Mouse (Mus musculus): ENCODE results near the gene Secisbp2.
"Not testable (repeated sequence)": the region's sequence is repeated elsewhere in the genome, so short reads cannot be mapped to it uniquely, and the experiment has no call there.

The Secisbp2 gene

DNA sequence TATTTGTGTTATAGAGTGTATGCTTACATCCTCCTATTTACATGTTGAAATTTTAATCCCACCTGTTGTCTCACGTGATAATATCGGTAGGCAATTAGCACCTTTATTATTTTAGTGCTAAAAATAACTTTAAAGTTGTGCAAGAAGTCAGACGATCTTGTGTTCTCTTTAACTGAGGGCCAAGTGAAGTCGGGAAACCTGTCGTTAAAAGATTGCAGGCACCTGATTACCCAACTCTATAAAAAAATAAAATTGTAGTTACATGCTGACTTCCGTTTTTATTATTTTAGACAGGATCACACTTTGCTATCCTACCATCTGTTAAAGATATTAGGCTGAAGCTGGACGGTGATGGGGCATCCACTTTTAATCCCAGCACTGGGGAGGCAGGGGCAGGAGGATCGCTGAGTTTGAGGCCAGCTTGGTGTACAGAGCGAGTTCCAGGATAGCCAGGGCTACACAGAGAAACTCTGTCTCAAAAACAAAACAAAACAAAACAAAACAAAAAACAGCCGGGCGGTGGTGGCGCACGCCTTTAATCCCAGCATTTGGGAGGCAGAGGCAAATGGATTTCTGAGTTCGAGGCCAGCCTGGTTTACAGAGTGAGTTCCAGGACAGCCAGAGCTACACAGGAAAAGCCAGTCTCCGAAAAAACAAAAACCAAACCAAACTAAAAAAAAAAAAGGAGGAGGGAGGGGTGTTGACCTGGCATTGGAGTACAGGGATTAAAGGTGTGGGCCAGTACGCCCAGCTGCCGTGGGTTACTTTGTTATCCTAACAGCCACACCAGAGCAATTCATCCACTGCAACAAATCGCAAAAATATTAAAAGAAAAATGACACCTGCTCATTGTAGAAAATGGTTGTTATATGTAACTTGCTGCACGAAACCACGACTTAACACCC is 7.3 kb upstream of the Secisbp2 start:
- in situ Hi-C loops (cut with MboI, MseI), result loop anchor here (10.0 kb wide), 1 partner anchor 1731 kb away; the partner anchor contains the start of gene Sptlc1

DNA sequence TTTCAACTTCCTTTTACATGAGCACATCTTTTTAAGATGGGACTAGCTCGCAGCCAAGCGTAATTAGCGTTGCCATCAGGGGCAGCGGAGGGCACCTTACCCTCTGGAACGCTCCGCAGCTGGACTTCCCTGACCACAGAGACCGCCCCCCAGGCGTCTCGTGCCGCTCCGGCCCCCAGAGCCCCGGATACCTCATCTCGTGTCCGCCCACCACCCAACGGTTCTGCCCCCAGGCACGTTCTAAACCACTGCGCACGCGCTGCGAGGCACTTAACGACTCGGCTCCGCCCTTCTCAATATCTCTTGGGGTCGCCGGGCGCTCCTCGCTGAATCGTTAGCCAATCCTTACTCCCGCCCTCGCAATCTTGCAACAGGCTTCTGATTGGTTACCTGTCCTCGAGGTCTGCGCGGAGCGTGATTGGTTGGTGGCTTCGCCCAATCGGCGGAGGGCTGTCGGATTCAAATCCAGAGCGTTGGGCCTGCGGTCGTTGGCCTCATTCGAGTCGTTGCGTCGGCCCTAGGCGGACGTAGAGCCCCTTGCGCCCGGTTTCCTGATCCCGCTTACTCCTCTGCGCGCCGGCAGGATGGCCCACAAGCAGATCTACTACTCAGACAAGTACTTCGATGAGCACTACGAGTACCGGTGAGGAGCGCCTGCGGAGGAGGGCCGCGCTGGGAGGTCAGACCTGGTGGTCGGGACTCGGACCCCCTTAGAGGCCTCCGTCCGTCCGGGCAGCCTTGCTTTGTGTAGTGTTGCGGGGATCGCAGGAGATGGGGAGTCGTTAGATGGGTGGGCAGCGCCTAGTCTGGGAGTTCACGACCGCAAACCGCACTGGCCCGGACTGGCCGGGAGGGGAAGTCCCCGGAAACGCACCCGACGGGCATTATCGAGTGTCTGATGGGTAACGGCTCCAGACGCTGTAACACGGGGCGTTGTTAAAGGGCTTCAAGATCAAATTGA is 6.4 kb upstream of the Secisbp2 start, which contains the start of gene Cks2:
TSS of gene Cks2 (plus strand) at position 404 of the 961 bp plus-strand sequence.
- in situ Hi-C loops (cut with MboI, MseI), result loop anchor here (10.0 kb wide), 1 partner anchor 1730 kb away; the partner anchor contains the start of gene Sptlc1

DNA sequence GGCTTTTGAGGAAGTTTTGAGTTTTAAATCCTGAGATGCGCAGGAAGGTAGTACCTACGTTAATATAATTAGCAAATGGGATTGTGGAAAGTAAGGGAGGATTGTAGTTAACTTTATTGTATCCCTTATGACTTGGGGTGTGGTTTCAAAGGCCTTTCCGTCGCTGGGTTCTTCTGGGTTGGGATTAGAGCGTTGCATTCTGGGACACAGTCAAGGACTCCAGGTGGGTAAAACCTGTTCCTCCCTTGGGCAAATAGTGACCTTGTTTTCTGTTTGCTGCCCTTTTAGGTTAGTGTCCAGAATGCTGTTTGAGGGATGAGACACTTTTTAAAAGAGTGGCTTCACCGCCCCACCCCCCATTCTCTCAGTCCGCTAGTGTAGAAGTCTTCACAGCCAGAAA is 5.6 kb upstream of the Secisbp2 start:
- in situ Hi-C loops (cut with MboI, MseI), result loop anchor here (10.0 kb wide), 1 partner anchor 1729 kb away; the partner anchor contains the start of gene Sptlc1

DNA sequence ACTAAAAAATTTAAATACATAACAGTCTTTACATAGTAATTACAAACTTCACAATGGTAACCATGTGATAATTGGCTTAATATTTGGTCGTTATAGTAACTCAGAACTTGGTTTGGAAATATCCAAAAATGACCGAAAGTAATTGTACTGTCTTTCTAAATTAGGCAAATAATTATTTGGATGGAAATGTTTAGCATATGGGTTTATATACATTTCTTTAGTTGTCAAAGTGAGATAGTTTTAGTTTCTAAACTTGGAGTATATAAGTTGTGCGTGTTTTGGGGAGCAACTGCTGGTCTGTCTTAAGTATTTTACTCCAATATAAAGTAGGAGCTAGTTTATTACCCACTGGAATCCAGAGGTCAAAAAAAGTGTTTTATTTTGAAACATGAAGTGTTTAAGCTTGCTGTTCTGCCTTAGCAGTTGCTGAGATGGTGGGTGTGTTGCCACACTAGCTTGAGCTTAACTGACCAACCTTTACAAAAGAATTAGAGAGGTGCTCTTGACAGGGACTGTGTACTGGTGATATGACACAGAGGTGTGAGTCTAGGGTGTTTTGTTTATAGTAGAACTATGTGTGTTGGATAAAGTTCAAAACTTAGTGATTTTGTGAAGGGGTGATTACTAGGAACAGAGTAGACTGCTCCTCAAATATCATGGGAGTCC is 5.0 kb upstream of the Secisbp2 start:
- in situ Hi-C loops (cut with MboI, MseI), result loop anchor here (10.0 kb wide), 1 partner anchor 1728 kb away; the partner anchor contains the start of gene Sptlc1

DNA sequence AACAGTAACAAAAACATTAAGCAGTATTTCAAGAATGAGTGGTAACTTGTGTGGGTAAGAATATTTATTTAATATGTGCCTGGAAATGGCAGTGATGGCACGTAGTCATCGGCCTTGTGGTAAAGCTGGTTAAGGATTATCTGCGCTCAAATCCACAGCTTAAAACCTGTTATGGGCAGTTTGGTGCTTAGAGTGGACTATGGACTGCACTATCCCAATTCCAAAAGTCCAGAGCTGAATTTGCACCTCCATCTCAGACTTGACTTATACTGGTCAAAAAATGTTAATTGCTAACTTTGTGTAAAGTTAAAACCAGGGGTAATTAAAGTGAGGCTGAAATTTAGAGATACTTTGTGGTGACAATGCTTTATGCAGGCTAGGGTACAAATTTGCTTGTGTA is 3.7 kb upstream of the Secisbp2 start:
- in situ Hi-C loops (cut with MboI, MseI), result loop anchor here (10.0 kb wide), 1 partner anchor 1727 kb away; the partner anchor contains the start of gene Sptlc1

DNA sequence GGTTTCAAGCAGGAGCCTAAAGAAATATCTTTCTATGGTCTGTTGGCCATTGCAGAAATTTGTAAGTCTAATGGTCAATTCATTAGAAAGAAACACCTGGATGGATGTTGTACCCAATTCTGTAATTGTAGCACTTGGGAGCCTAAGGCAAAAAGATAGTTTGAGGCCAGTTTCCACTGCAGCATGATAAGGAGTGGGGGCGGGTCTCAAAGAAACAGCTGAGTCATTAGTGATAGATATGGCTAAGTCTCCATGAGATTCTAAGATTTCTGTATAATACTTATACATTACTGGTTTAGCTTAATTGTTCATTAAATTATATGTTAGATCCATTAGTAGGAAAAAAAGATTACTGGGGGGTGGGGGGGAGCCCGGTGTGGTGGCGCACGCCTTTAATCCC is 3.3 kb upstream of the Secisbp2 start:
- in situ Hi-C loops (cut with MboI, MseI), result loop anchor here (10.0 kb wide), 1 partner anchor 1727 kb away; the partner anchor contains the start of gene Sptlc1

DNA sequence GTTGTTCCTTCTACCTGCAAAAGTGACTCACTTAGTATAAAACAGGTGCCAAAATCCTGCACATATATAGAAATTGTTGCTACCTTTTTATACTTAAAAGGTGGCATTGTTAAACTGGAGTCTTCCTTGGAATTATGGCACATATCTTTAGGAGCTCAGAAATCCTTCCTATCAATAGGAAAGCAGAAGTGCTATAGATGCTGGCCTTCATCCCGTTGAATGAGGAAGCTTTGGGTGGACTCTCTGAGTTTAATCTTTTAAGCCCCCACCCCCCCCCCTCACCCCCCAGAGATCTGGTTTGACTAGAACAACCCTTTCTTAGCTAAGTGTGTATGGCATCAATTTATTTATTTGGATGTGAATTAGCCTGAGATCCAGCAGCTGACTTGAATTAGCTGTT is 1.8 kb upstream of the Secisbp2 start:
- in situ Hi-C loops (cut with MboI, MseI), result loop anchor here (10.0 kb wide), 1 partner anchor 1725 kb away; the partner anchor contains the start of gene Sptlc1

DNA sequence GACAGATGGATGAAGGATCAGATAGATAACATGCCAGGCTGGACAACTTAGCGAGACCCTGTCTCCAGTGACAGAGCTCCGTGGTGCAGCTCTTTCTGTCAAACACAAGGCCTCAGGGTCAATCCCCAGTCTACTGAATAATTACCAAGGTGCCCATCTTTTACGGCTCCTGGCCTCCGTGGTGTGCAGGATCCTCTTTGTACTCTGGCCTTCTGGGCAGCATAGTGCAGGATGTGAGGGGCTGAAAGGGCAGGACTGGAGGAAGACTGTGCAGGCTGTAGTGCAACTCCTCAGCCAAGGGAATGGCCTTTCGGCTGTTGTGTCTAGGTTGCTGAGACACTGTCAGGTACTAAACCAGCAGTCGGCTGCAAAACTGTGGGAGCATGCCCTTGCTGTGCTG is 1.7 kb downstream of the Secisbp2 start:
- in situ Hi-C loops (cut with MboI, MseI), result no loop called here

DNA sequence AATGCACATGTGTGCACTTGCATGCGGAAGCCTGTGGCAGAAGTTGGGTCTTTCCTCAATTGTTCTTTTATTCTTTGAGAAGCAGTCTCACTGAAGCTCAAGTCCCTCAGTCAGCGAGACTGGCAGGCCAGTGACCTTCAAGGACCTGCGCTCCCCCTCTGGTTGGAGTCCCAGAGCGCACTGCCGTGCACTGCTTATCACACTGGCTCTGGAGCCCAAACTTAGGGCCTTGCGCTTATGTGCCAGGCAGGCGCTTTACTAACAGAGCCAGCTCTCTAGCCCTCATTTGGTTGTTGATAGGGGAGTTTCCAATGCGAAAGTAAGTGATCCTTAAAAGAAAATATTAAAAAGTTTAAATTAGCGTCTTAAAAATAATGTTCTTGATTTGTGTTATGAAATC is 2.5 kb downstream of the Secisbp2 start:
- in situ Hi-C loops (cut with MboI, MseI), result no loop called here

DNA sequence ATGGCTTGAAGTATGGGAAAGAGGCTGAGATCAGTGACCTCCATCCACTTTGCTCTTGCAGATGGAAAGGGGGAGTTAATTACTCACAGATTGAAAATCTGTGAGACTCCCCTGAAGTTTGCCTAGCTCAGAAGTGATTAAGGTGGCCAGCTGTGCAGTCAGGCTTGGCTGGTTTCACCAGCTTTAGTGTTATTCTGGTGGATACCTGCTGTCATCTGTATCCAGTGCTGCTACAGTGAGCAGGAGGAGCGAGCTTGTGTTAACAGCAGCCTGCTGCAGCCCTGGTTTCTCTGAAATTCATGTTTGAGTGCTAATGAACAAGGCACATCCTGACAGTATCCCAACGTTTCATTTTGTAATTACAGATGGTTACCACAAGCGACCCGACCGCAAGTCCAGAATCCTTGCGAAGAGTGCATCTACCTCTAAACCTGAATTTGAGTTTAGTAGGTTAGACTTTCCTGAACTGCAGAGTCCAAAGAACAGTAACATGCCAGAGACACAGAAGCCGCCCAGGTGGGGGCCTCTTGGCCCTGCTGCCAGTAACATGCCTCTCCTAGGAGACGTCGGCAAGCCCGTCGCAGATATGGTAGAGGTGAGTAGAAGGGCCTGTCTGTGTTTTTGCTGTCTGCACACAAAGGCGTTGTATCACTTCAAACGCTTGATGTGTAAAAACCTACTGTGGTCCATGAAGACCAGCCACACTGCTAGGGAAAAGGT is 5.2 kb downstream of the Secisbp2 start:
- in situ Hi-C loops (cut with MboI, MseI), result no loop called here

DNA sequence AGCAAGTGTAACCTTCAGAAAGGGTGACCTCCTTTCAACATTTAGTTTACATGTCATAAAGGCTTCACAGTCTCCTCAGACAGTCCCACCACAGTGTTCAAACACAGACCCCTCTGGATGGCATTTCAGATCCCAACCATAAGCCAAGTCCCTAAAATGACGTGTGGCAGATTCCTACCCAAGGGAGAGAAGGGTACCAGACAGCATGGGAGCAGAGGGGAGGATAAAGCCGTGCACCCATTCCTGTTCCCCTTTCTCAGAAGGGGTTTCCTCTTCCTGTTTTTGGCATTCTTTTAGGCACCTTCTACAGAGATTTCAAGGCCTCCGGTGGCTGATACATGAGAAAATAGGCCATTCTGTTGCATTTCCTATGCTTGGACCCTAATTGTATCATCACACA is 6.6 kb downstream of the Secisbp2 start:
- in situ Hi-C loops (cut with MboI, MseI), result no loop called here

DNA sequence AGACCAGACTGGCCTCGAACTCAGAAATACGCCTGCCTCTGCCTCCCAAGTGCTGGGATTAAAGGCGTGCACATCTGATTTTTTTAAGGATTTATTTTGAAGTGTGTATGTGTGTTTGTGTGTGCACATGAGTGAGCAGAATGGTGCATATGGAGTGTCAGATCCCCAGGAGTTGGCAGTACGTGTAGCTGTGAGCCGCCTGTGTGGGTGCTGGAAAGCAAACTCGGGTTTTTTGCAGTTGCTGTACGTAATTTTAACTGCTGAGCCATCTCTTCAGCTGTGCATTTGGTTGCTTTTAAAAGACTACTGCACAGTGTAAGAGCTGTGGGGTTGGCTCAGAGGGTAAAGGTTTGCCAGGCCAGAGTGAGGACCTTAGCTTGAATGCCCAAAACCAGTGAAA is 8.1 kb downstream of the Secisbp2 start:
- in situ Hi-C loops (cut with MboI, MseI), result no loop called here

DNA sequence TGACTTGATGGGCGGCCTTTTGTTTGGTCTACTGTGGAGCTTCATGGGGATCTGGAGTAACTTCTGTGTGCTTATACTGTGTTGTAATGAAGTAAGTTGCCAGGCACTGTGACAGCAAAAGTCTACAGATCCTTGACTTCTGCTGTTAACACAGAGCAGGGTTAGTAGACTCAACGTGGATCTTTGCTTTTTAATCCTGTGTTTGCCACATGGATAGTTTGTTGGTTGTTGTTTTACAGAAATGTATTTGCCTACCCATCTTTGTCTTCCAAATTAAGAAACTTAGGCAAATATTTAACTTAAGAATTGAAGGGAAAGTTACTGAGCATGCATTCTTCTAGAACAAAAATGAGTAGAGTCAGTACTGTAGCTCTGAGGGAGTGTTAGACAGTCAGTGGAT is 12.1 kb downstream of the Secisbp2 start:
- in situ Hi-C loops (cut with MboI, MseI), result no loop called here

DNA sequence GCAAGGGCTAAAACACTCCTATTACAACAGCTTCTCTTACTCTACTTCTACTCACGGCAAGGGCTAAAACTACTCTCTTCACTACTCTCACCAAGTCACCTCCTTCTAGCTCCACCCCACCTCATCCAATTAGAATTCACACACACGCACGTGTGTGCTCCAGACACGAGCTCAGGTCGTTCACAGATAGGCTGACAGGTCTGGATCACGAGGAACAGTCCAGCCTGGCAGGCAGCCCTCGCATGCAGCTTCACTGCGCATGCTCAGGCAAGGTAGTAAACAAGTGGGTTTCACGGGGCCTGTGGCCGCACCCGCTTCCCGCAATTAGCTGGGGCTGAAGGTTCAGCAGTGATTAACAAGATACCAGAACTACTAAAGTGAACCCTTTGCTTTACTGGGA is 16.7 kb downstream of the Secisbp2 start:
- in situ Hi-C loops (cut with MboI, MseI), result not testable (repeated sequence)

DNA sequence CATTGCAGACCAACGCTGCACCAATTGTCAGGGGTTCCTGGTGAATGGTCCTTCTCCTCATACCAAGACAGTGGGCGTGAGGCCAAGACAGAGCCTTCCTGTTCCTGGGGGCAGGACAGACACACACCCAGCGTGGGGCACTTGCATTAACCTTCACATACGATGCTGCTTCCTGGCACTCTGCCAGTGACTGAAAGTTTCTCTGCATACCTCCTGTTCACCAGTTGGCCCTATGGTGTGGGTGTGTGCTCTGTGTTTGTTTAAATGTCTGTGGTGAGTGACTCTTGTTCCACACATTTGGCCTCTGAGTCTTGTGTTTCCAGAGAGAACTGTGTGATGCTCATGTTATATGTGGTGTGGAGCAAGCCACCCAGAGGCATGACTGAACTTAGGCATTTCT is 25.1 kb downstream of the Secisbp2 start:
- in situ Hi-C loops (cut with MboI, MseI), result loop anchor here (10.0 kb wide), 1 partner anchor 1962 kb away; no protein-coding TSS in a partner anchor

DNA sequence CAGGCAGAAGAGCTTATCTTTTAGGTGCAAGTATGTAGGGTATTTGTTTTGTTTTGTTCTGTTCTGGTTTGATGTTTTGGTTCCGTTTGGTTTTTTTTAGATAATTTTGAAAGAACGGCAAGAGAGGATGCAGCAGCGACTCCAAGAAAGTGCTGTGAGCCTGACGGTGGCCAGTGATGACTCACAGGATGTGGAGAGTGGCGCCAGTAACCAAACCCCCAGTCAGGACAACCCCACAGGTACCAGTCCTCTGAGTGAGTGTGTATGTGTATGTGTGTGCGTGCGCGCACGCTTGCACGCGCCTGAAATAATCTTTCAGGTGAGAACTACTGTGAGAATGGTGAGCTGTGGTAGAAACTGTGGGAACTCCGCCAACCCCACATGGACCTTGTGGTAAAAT is 25.5 kb downstream of the Secisbp2 start:
- in situ Hi-C loops (cut with MboI, MseI), result loop anchor here (10.0 kb wide), 1 partner anchor 1962 kb away; no protein-coding TSS in a partner anchor

DNA sequence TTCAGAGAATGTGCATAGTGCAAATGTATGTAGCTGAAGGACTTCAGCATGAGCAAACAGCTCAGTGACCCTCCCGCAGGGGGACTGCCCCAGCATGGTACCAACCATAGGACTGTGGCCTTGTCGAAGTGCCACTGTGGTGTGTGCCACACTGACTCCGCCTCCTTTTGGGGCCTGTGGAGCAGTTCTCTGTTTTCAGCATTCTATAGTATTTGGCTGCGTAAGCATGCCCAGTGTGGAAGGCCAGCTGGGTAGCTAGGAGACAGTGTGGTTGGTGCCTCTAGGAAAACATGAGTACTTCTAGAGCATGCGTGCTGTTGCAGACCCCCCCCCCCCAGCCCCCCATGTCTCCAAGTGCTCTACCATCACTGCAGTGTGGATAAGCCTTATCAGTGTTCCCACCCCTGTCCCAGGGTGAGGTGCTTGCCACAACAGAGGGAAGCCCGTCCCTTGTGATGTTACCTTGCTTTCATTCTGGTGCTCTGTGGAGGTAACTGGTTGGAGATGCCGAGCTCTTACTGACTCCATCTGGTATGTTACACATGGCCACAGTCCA is 26.2 kb downstream of the Secisbp2 start:
- in situ Hi-C loops (cut with MboI, MseI), result loop anchor here (10.0 kb wide), 1 partner anchor 1963 kb away; no protein-coding TSS in a partner anchor

DNA sequence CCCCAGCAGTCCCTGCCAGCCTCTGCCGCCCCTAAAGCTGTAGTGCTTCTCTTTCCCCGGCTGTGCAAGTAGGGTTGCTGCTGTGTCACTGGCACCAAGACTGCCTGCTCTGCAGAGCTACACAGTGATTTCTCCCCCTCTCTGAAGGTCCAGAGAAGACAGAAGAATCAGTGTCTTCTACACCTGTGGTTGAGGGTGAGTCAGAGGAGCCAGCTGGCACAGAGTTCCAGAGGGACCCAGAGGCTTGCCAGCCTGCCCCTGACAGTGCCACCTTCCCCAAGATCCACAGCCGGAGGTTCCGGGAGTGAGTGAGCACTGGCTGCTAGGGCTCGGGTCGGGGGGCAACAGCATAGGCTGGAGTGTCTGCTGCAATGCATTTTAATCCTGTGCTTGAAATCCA is 27.2 kb downstream of the Secisbp2 start:
- in situ Hi-C loops (cut with MboI, MseI), result loop anchor here (10.0 kb wide), 1 partner anchor 1964 kb away; no protein-coding TSS in a partner anchor

DNA sequence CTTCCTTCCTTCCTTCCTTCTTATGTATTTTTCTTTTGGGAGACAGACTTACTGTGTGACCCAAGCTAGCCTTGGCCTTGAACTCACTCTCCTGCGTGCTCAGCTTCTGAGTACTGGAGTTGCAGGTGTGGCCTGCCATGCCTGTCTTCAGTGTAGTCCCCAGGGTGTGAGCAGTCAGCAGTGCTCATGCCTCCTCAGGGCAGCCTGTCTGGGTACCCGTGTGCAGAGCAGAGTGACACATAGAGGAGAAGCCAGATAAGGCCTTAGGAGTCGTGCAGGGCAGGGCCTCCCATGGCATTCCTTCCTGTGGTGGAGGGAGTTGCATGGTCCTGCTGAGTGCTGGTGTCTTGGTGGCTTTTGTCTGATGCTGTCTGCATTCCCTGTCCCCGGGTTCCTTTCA is 27.8 kb downstream of the Secisbp2 start:
- in situ Hi-C loops (cut with MboI, MseI), result loop anchor here (10.0 kb wide), 1 partner anchor 1965 kb away; no protein-coding TSS in a partner anchor

DNA sequence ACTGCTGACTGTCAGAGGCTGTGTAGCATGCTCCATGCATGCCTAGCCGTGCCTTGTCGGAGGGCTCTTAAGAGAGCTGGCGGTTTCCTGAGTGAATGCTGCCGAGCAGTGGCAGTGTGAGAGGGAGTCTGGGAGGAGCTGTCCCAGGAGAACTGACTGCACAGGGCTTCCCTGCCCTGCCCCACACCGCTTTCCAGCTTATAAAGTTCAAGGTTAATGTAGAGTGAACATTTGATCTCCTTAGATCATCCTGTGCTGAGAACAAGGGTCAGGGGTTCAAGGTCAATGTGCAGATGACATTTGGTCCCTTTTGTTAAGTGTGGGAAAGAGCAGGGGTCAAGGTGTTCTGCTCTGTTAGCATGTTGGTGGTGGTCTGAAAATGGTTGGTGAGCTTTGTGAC is 29.6 kb downstream of the Secisbp2 start:
- in situ Hi-C loops (cut with MboI, MseI), result no loop called here
